Mouse (Mus musculus): ENCODE data around the gene Mllt1.

- no peak for TF ChIP-seq CTCF (IDR thresholded peaks at IDR 0.05; ENCODE audit: borderline replicate concordance, control insufficient read depth, extremely low read depth, insufficient read depth, low read length, poor library complexity)
- no peak for TF ChIP-seq POLR2A (IDR thresholded peaks at IDR 0.05; ENCODE audit: control insufficient read depth, extremely low read depth, insufficient read depth, low read length, poor library complexity)
Measured at GRCm38 (mm10) chr17:56874237-56874636, 61.0 kb downstream of the Mllt1 start, which contains the start of gene Acsbg2.
